Mouse (Mus musculus) embryonic facial prominence, embryonic 13.5 days (tissue): ENCODE results near the gene Ehbp1. TPM values are rescaled to one million over a fixed set of nuclear protein-coding genes. Genes with fewer than 3 reads are reported as not detected.

Source experiments
- ATAC-seq: fragments of 200-750 bp; cut with Nextera tagmentation; 2 replicates; pipeline ENCODE4 v1.8.0; 2017; ENCODE audit warnings: low read depth; ENCODE audit not compliant: insufficient number of reproducible peaks, insufficient read depth, low FRiP score, low TSS enrichment
- H3K27ac ChIP-seq: fragments of 300-500 bp; sonication (generic); 2 replicates; pipeline ENCODE4 v1.5.1; 2015; ENCODE audit warnings: moderate library complexity, mild to moderate bottlenecking, inconsistent platforms
- H3K27me3 ChIP-seq: fragments of 300-500 bp; sonication (generic); 2 replicates; pipeline ENCODE4 v1.6.1; 2015; ENCODE audit warnings: mild to moderate bottlenecking, inconsistent platforms
- H3K36me3 ChIP-seq: fragments of 300-500 bp; sonication (generic); 2 replicates; pipeline ENCODE4 v1.6.1; 2015; ENCODE audit warnings: mild to moderate bottlenecking, inconsistent platforms
- H3K4me1 ChIP-seq: fragments of 300-500 bp; sonication (generic); 2 replicates; pipeline ENCODE4 v1.6.1; 2015; ENCODE audit warnings: inconsistent platforms
- H3K4me2 ChIP-seq: fragments of 300-500 bp; sonication (generic); 2 replicates; pipeline ENCODE4 v1.6.1; 2015; ENCODE audit warnings: moderate library complexity, mild to moderate bottlenecking, inconsistent platforms
- H3K4me3 ChIP-seq: fragments of 300-500 bp; sonication (generic); 2 replicates; pipeline ENCODE4 v1.5.1; 2015; ENCODE audit warnings: mild to moderate bottlenecking, inconsistent platforms
- H3K9ac ChIP-seq: fragments of 300-500 bp; sonication (generic); 2 replicates; pipeline ENCODE4 v1.6.1; 2015; ENCODE audit warnings: mild to moderate bottlenecking, inconsistent platforms
- H3K9me3 ChIP-seq: fragments of 300-500 bp; sonication (generic); 2 replicates; pipeline ENCODE4 v1.6.1; 2016; ENCODE audit warnings: inconsistent platforms
- WGBS: fragments of 180-500 bp; shearing (Covaris S2); methylation state at CpG from one replicate; pipeline ENCODE4 v1.1.7; 2015; ENCODE audit warnings: mixed read lengths; 5-methylcytosine and 5-hydroxymethylcytosine counted together
- polyA plus RNA-seq: library from polyadenylated mRNA; unstranded; fragments of >200 nt; fragmentation: Nextera tagmentation; extraction: Ambion mirVana; gene quantifications from 2 replicates; pipeline ENCODE4 v1.2.1, GENCODE M21; 2015

Gene Ehbp1
- polyA plus RNA-seq, 1 experiment from 2014 or later: 17.6 TPM

DNA sequence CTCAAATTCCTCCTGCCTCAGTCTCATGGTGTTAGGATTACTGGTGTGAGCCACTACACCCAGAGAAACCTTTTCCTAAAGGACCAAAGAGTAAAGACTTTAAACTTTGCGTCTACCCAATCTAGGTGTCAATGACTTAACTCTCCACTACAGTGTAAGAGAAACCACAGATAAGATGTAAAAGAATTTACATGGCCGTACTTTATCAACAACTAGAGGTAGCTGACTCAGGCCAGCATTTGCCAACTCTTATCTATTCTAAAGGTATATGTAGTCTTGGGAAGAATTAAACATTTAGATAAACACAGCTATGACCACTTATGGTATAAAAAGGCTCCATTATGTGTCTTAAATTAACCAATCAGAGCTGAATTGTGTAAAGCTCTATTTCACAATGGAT, 67.9 kb downstream of the Ehbp1 start:
- Histone ChIP-seq H3K36me3 (peaks cover 30% of the 10 kb centered on the region), H3K4me2 (no peak overlapping the region), H3K4me1 (no peaks in the 10 kb centered on the region), H3K9ac (no peak overlapping the region), H3K9me3 (0 out of 2 replicates have a peak, but pooled peaks cover under 1% of the 10 kb centered on the region), H3K27ac (no peak overlapping the region), H3K27me3 (no peaks in the 10 kb centered on the region), H3K4me3 (no peak overlapping the region)
- WGBS: 93% methylated on average over 2 of the region's 2 CpGs
- no peak for ATAC-seq

DNA sequence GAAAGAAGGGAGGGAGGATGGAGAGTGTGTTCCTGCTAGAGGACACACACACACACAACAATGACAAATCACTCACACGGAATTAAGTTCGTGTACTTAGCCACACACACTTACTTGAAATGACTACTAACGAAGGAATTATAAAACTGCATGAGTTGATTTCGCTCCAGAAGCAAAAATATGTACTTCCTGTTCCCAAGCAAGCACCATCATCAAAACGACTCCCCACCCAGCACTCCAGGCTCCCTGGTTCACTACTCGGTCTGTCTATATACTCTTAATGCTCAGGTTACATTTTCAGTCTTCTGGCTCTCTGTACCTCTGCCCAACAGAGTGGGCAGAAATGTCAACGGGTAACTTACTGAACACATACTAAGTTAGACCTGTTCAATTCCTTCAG, 68.7 kb downstream of the Ehbp1 start:
- H3K27ac ChIP-seq: no peak overlapping the region
- no peak overlapping the region for H3K4me2 ChIP-seq
- no peaks in the 10 kb centered on the region for H3K4me1 ChIP-seq
- peaks cover 22% of the 10 kb centered on the region for H3K36me3 ChIP-seq
- no peaks in the 10 kb centered on the region for H3K27me3 ChIP-seq
- H3K9me3 ChIP-seq: no peaks in the 10 kb centered on the region
- H3K9ac ChIP-seq: no peak overlapping the region
- ATAC-seq: no peak
- H3K4me3 ChIP-seq: no peak overlapping the region
- 82% methylated on average over 7 of the region's 7 CpGs for WGBS

DNA sequence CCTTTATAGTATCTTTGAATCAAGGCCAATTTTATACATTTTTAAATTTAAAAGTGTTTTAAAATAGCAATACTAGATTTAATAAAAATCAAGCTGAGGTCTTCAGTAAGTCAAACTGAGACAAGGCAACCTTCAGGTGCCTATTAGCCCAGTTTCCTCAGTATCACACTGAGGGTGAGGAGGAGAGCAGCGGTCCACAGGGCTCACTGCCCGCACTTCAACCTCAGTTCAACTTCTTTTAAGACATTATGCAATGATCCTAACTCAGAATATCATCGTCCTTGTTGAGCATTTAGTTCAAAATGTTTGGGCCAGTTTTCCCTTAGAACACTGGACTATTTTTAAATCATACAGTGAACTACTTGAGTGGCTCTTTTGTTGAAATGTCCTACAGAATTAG, 70.2 kb downstream of the Ehbp1 start:
- H3K4me3 ChIP-seq: no peak overlapping the region
- no peaks in the 10 kb centered on the region for H3K4me1 ChIP-seq
- peaks cover 12% of the 10 kb centered on the region for H3K36me3 ChIP-seq
- H3K9ac ChIP-seq: no peak overlapping the region
- no peaks in the 10 kb centered on the region for H3K27me3 ChIP-seq
- no peak overlapping the region for H3K4me2 ChIP-seq
- H3K27ac ChIP-seq: no peak overlapping the region
- no peaks in the 10 kb centered on the region for H3K9me3 ChIP-seq
- WGBS: 90% methylated on average over 3 of the region's 3 CpGs
- no peak for ATAC-seq

DNA sequence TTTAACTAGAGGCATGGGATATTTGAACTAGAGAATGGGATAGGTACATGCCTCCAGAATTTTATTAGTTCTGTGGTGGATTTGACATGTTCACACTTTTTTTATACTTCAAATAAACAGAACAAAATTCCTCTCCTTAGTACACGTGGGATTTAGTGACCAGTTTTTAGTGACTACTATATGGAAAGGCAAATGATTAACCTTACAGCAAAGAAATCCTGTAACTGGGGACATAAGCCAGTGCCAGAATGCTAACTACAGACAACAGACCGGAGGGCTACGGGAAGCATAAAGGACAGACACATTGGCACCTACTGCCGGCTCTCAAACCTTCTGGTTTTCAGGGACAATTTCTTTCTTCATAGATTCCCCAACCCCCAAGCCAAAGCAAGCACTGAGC, 72.4 kb downstream of the Ehbp1 start:
- Histone ChIP-seq H3K4me2 (no peak overlapping the region), H3K36me3 (no peaks in the 10 kb centered on the region), H3K27me3 (no peaks in the 10 kb centered on the region), H3K9me3 (no peaks in the 10 kb centered on the region), H3K4me1 (no peaks in the 10 kb centered on the region), H3K9ac (no peak overlapping the region), H3K27ac (no peak overlapping the region), H3K4me3 (no peak overlapping the region)
- WGBS: 80% methylated on average over 4 of the region's 4 CpGs
- no peak for ATAC-seq

DNA sequence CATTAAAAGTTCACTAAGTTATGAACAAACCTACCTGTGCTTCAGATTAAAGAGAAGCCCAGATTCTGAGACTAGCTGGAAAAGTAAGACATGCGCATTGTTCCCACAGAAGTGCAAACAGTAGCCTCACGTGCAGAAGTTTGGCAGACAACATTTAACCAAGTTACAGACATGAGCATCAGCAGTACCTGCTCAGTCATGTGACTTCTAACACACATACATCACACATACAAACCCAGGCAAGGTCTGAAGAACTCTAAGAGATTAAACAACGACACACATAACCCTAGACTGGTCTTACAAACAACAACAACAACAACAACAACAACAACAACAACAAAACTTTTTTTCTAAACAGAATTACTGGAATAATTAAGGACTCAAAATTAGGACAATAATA, 72.9 kb downstream of the Ehbp1 start:
- H3K4me2 ChIP-seq: no peak overlapping the region
- H3K9ac ChIP-seq: no peak overlapping the region
- no peaks in the 10 kb centered on the region for H3K36me3 ChIP-seq
- WGBS: 78% methylated on average over 3 of the region's 3 CpGs
- no peaks in the 10 kb centered on the region for H3K27me3 ChIP-seq
- H3K4me3 ChIP-seq: no peak overlapping the region
- no peak overlapping the region for H3K27ac ChIP-seq
- no peaks in the 10 kb centered on the region for H3K4me1 ChIP-seq
- ATAC-seq: no peak
- no peaks in the 10 kb centered on the region for H3K9me3 ChIP-seq

DNA sequence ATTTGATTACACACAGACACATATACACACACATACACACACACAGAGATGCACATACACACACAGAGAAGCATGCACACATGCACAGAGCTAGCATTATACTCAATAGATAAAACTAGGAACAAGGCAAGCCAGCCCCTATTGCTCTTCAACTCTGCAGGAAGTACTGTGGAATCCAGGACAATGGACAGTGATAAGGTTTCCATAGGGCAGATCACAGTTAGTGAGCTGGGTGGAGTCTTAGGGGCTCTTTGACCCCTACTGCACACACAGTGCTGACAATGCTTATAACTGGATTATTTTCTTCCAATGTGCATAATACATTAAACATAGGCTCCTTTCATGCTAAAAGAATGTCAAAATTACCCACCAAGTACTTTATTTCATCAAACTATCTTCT, 75.1 kb downstream of the Ehbp1 start:
- Histone ChIP-seq H3K36me3 (no peaks in the 10 kb centered on the region), H3K27ac (no peak overlapping the region), H3K27me3 (no peaks in the 10 kb centered on the region), H3K4me2 (no peak overlapping the region), H3K4me1 (no peaks in the 10 kb centered on the region), H3K9me3 (no peaks in the 10 kb centered on the region), H3K9ac (no peak overlapping the region), H3K4me3 (no peak overlapping the region)
- ATAC-seq: no peak

DNA sequence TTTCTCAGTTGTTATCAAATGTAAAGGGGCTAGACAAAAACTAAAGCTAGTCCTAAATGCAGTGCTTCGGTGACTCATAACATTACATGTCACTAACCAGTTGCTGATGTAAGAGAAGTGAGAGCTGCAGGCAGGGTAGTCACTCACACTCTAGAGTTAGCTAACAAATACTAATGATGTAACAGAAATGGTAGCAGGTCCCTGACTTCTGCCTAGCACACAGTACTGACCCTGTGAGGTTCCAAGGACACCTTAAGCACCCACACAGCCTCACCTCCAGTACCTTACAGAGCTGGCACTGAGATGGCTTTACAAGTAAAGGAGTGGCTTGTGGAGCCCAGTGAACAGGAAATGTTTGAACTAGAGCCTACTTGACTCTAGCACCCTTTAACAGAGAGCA, 86.7 kb downstream of the Ehbp1 start:
- peaks cover under 1% of the 10 kb centered on the region; the same call in 1 of the 2 replicates for H3K9me3 ChIP-seq
- H3K36me3 ChIP-seq: no peaks in the 10 kb centered on the region
- H3K4me1 ChIP-seq: no peaks in the 10 kb centered on the region
- no peak overlapping the region for H3K9ac ChIP-seq
- H3K27me3 ChIP-seq: no peaks in the 10 kb centered on the region
- no peak overlapping the region for H3K4me2 ChIP-seq
- H3K27ac ChIP-seq: no peak overlapping the region
- WGBS: 98% methylated on average over 1 of the region's 1 CpGs
- H3K4me3 ChIP-seq: no peak overlapping the region
- no peak for ATAC-seq

DNA sequence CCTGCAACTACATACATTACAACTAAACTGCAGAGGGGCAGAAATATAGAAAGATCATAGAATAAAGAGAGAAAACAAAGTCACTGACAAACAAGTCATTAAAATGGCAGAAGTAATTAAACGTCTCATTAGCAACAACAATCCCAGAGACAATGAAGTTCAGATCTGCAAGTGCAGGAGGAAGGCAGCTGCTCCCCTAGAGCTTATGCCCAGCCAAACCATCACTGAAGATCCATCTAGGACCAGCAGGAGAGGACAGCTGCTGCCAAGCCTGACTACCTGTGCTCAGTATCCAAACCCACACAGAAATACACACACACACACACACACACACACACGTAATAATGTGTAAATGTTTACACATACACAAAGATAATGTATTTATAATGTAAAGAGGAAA, 92.7 kb downstream of the Ehbp1 start:
- no peak for ATAC-seq
- H3K9ac ChIP-seq: no peak overlapping the region
- H3K36me3 ChIP-seq: no peaks in the 10 kb centered on the region
- no peak overlapping the region for H3K4me3 ChIP-seq
- H3K9me3 ChIP-seq: peaks cover 4% of the 10 kb centered on the region; the same call in 1 of the 2 replicates
- H3K27ac ChIP-seq: no peak overlapping the region
- 91% methylated on average over 2 of the region's 2 CpGs for WGBS
- no peaks in the 10 kb centered on the region for H3K4me1 ChIP-seq
- no peak overlapping the region for H3K4me2 ChIP-seq
- no peaks in the 10 kb centered on the region for H3K27me3 ChIP-seq

DNA sequence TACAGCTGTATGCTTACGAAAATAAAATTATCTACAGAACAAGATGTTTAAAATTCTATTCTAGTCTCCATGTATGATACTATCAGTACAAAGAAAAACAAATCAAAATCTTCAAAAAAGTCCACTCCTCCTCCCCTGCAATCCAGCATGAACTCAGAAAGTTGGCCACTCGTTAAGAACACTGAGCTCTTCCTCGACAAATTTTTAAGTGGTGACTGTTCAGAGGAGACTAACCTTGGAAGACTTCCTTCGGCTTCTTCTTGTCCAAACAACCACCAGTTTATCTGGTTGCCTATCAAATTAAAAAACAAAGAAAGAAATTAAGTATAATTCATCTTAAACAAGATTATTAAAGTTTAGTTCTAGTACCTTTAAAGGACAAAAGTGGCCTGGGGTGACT, 94.4 kb downstream of the Ehbp1 start:
- no peak overlapping the region for H3K4me3 ChIP-seq
- H3K36me3 ChIP-seq: no peaks in the 10 kb centered on the region
- H3K4me2 ChIP-seq: no peak overlapping the region
- H3K4me1 ChIP-seq: no peaks in the 10 kb centered on the region
- H3K9me3 ChIP-seq: peaks cover 4% of the 10 kb centered on the region; the same call in 1 of the 2 replicates
- 76% methylated on average over 4 of the region's 4 CpGs for WGBS
- no peak overlapping the region for H3K9ac ChIP-seq
- no peaks in the 10 kb centered on the region for H3K27me3 ChIP-seq
- H3K27ac ChIP-seq: no peak overlapping the region
- no peak for ATAC-seq

DNA sequence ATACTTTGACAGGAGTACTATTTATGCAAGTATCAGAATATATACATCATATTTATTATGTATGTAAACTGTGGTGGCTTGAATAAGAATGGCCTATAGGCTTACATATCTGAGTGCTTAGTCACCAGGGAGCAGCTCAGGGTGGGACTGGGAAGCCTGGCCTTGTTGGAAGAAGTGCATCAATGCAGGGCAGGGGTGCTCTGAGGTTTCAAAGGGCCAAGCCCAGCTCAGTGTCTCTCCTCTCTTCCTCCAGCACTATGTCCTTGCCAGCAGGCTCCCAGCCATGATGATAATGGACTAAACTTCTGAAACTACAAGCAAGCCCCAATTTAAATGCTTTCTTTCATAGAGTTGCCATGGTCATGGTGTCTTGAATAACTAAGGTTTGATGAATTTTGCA, 95.0 kb downstream of the Ehbp1 start:
- H3K36me3 ChIP-seq: no peaks in the 10 kb centered on the region
- H3K9ac ChIP-seq: no peak overlapping the region
- no peak overlapping the region for H3K27ac ChIP-seq
- no peaks in the 10 kb centered on the region for H3K4me1 ChIP-seq
- ATAC-seq: no peak
- no peak overlapping the region for H3K4me2 ChIP-seq
- no peaks in the 10 kb centered on the region for H3K27me3 ChIP-seq
- peaks cover 4% of the 10 kb centered on the region; the same call in 1 of the 2 replicates for H3K9me3 ChIP-seq
- no peak overlapping the region for H3K4me3 ChIP-seq

DNA sequence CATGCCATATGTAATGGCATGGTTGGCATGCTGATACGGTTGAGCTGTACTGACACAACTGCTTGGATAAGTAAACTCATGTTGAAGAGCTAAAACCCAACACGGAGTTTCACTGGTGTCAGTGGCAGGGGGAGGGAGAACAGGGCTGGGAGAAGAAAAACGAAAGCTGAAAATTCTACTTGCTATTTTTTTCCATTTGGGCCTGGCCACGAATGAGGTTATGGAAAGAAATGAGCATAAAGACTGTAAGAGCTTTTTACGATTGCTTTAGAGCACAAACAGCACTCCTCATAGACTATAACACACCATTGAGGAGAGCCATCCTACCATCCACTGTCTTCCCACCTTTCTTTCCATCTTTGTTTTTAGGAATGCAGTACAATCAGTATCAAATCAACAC, 106.5 kb downstream of the Ehbp1 start:
- Histone ChIP-seq H3K4me3 (no peak overlapping the region), H3K27ac (no peak overlapping the region), H3K9ac (no peak overlapping the region), H3K9me3 (no peaks in the 10 kb centered on the region), H3K4me1 (peaks cover 7% of the 10 kb centered on the region), H3K27me3 (no peaks in the 10 kb centered on the region), H3K36me3 (peaks cover 8% of the 10 kb centered on the region; the same call in 1 of the 2 replicates), H3K4me2 (no peak overlapping the region)
- WGBS: 92% methylated on average over 5 of the region's 5 CpGs
- no peak for ATAC-seq

DNA sequence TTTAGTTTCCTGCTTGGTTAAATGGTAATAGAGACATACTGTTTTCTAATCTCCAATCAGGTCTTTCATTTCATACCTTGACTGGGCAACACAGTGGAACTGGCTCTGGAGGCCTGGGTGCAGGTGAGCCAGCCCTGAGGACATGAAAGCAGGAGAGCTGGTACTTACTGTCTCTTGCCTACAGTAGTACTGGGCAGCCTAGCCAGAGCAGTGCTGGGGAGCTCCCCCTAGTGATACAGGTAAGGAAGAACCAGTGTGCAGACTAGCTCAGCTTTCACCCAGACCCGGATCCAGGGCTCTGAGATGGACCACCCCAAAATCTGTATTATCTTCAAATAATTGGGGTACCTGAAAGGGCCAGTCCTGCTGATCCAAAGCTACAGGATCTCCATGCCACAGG, 107.4 kb downstream of the Ehbp1 start:
- WGBS: 50% methylated on average over 1 of the region's 1 CpGs

DNA sequence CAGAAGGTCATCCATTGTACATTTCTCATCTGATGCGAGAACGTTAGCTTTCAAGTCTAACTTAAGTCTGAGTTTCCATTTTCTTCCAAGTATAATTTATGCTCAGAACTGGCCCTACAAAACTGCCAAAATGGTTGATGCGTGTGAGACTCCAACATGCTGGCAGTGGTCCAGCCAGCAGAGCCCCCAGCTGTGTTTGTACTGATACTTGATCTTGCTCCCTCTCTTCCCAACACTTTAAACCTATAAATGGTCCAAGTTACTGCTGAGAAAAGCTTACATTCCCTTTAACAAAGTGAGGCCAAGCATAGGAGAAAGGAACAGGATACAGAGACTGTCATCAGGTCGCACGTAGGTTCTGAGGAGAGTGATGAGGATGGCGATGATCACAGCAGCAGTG, 111.2 kb downstream of the Ehbp1 start:
- H3K27ac ChIP-seq: peak overlapping the region; percentile 16; the same call in 1 of the 2 replicates
- no peaks in the 10 kb centered on the region for H3K9me3 ChIP-seq
- H3K4me1 ChIP-seq: peaks cover 7% of the 10 kb centered on the region
- no peak overlapping the region for H3K4me3 ChIP-seq
- peak; percentile 43; the same call in 1 of the 2 replicates for ATAC-seq
- 72% methylated on average over 6 of the region's 6 CpGs for WGBS
- H3K36me3 ChIP-seq: peaks cover 5% of the 10 kb centered on the region; the same call in 1 of the 2 replicates
- no peak overlapping the region for H3K4me2 ChIP-seq
- H3K9ac ChIP-seq: no peak overlapping the region
- H3K27me3 ChIP-seq: no peaks in the 10 kb centered on the region

More for the DNA sequence above, 107.4 kb downstream of the Ehbp1 start:
- H3K27me3 ChIP-seq: no peaks in the 10 kb centered on the region
- no peak overlapping the region for H3K4me2 ChIP-seq
- ATAC-seq: no peak
- no peak overlapping the region for H3K9ac ChIP-seq
- H3K27ac ChIP-seq: no peak overlapping the region
- peaks cover 8% of the 10 kb centered on the region; the same call in 1 of the 2 replicates for H3K36me3 ChIP-seq
- peaks cover 7% of the 10 kb centered on the region for H3K4me1 ChIP-seq
- H3K9me3 ChIP-seq: no peaks in the 10 kb centered on the region
- H3K4me3 ChIP-seq: no peak overlapping the region
